Mouse (Mus musculus) small intestine, adult 2 months (tissue): ENCODE measurements around the gene Cd2ap.

Experiments
- CTCF ChIP-seq: fragments of 200-500 bp; IDR thresholded peaks from 2 replicates; pipeline ENCODE4 v1.5.1; 2012; ENCODE audit warnings: low read depth, mild to moderate bottlenecking, control low read depth, inconsistent platforms, low read length, moderate library complexity, mixed read lengths; ENCODE audit not compliant: insufficient replicate concordance, insufficient read length; ENCODE audit errors: extremely low read depth
- POLR2A ChIP-seq: fragments of 200-500 bp; IDR thresholded peaks from 2 replicates; pipeline ENCODE4 v1.6.1; 2012; ENCODE audit warnings: low read depth, mild to moderate bottlenecking, control low read depth, inconsistent platforms, low read length, moderate library complexity

GRCm38 (mm10) chr17:42918810-42919209 is 42.3 kb upstream of the Cd2ap start:
- no peak for TF ChIP-seq POLR2A
- TF ChIP-seq CTCF: no peak
